Mouse (Mus musculus): ENCODE results near the gene Bcl2.
A peak's percentile ranks its signal among the peaks of the same experiment; 100 is the strongest.

- TF ChIP-seq CTCF (conservative IDR thresholded peaks at IDR 0.05 in 1 of 2, IDR thresholded peaks at IDR 0.05 in 1 of 2; ENCODE audit: low read depth in 2 of 2, low read length in 2 of 2) (peak; percentile 35 to 97), KAT2A (IDR thresholded peaks at IDR 0.05; ENCODE audit: insufficient replicate concordance, low read length) (no peak), POLR2A (IDR thresholded peaks at IDR 0.05; ENCODE audit: low read depth, low read length) (no peak), MAFK (IDR thresholded peaks at IDR 0.05; ENCODE audit: insufficient replicate concordance, low read length) (no peak), HCFC1 (IDR thresholded peaks at IDR 0.05; ENCODE audit: low read depth, low read length) (no peak), USF2 (conservative IDR thresholded peaks at IDR 0.05; ENCODE audit: low read depth, low read length) (no peak), EP300 (IDR thresholded peaks at IDR 0.05; ENCODE audit: low read length) (no peak), ELF1 (IDR thresholded peaks at IDR 0.05; ENCODE audit: low read depth, low read length) (no peak), MAX (IDR thresholded peaks at IDR 0.05; ENCODE audit: low read length) (no peak), CHD2 (IDR thresholded peaks at IDR 0.05; ENCODE audit: low read length) (no peak), IRF4 (IDR thresholded peaks at IDR 0.05; ENCODE audit: low read depth, low read length) (0 out of 2 replicates have a peak, but pooled peaks have one; percentile 7), CHD1 (IDR thresholded peaks at IDR 0.05; ENCODE audit: low read depth, low read length) (no peak), NELFE (IDR thresholded peaks at IDR 0.05; ENCODE audit: low read depth, low read length) (no peak)
Measured at GRCm38 (mm10) chr1:106717071-106717601, 3.1 kb upstream of the Bcl2 start.
